Mouse (Mus musculus): ENCODE measurements around the gene Cct8. TPM values are rescaled to one million over a fixed set of nuclear protein-coding genes. Genes with fewer than 3 reads are reported as not detected.

The Cct8 gene
- 2.4 and 4.6 TPM in 2 replicates for polyA plus RNA-seq (2012; rRNA removed)

GRCm38 (mm10) chr16:87495716-87496447, at the start of gene Cct8:
Cct8 (minus strand) TSS chr16:87495873.
- H3K36me3 ChIP-seq (ENCODE audit: control insufficient read depth, insufficient read depth, low read length) = peaks cover 13% of the 10 kb centered on the region
- H3K27ac ChIP-seq (ENCODE audit: insufficient read depth, low read depth, low read length) = peak within 1 kb of the TSS; percentile 85
- TF ChIP-seq CTCF (IDR thresholded peaks at IDR 0.05; ENCODE audit: extremely low read depth, insufficient read length, insufficient replicate concordance, low read depth, low read length) (0 out of 2 replicates have a peak, but pooled peaks have one; percentile 3), POLR2A (IDR thresholded peaks at IDR 0.05; ENCODE audit: low read depth, low read length) (peak; percentile 60)
- no peaks in the 10 kb centered on the region; the same call in 1 of the 2 replicates for H3K4me1 ChIP-seq (ENCODE audit: control insufficient read depth, insufficient read depth, insufficient read length, low read length)
- WGBS = under 1% methylated on average over 48 of the region's 48 CpGs
- H3K27me3 ChIP-seq (ENCODE audit: control insufficient read depth, insufficient read depth, low read length) = no peaks in the 10 kb centered on the region
- H3K4me3 ChIP-seq (ENCODE audit: low read depth, low read length) = peak within 1 kb of the TSS; percentile 90

DNA sequence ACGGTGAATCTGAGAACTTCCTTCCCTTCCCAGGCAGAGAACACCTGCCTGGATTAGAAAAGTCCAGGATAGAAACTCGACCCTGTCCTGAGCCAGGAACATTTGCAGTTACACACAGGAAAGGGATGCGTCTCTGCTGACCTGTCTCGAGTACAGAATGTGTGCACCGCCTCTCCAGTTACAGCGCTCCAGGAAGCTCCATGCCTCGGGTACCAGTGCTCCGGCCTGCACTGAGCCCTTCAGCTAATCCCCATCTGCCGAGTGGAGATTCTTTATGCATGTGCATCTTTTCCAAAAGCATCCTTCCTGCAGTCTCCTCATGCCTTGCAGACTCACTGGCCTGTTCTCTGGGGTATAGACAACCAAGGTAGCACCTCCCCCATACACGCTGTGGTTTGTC, 33.1 kb upstream of the Cct8 start:
- H3K27ac ChIP-seq (ENCODE audit: insufficient read depth, low read depth, low read length) = no peak overlapping the region
- H3K36me3 ChIP-seq (ENCODE audit: control insufficient read depth, insufficient read depth, low read length) = no peaks in the 10 kb centered on the region
- H3K27me3 ChIP-seq (ENCODE audit: control insufficient read depth, insufficient read depth, low read length) = no peaks in the 10 kb centered on the region
- H3K4me1 ChIP-seq (ENCODE audit: control insufficient read depth, insufficient read depth, insufficient read length, low read length) = no peaks in the 10 kb centered on the region
- TF ChIP-seq POLR2A (IDR thresholded peaks at IDR 0.05; ENCODE audit: low read depth, low read length) (no peak), CTCF (IDR thresholded peaks at IDR 0.05; ENCODE audit: extremely low read depth, insufficient read length, insufficient replicate concordance, low read depth, low read length) (no peak)
- H3K4me3 ChIP-seq (ENCODE audit: low read depth, low read length) = no peak overlapping the region
- 67% methylated on average over 10 of the region's 10 CpGs for WGBS

DNA sequence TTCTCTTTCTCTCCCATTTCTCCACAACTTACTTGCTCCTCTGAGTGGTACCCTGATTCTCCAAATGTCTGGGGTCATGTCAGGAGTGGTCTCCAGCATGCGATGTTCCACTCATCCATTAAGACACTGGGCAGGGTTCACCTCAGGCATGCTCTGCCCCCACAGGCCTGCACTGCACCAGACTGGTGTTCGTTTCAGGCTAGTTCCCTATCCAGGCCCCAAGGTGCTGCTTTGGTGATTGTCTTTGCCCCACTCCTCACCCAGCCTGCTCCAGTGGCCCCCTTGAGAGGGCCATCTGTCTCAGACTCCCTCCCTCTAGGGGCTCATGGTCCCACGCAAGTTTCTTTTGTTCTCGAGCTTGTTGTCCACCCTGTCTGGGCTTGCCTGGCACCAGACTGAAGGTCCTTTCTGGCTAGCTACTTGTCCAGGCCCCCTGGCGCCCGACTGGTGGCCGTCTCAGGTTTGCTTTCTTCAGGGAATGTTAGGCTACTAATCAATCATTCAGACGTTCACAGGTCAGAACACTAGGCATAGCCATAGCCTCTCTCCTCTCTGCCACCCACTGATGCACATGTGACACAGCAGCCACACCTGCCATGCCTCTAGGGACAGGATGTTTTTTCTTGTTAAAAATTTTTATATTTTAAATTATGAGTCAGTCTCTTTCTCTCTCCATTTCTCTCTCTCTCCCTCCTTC, 32.0 kb upstream of the Cct8 start:
- H3K27me3 ChIP-seq (ENCODE audit: control insufficient read depth, insufficient read depth, low read length) = no peaks in the 10 kb centered on the region
- no peak for TF ChIP-seq CTCF (IDR thresholded peaks at IDR 0.05; ENCODE audit: extremely low read depth, insufficient read length, insufficient replicate concordance, low read depth, low read length)
- no peak for TF ChIP-seq POLR2A (IDR thresholded peaks at IDR 0.05; ENCODE audit: low read depth, low read length)
- no peaks in the 10 kb centered on the region for H3K4me1 ChIP-seq (ENCODE audit: control insufficient read depth, insufficient read depth, insufficient read length, low read length)
- no peak overlapping the region for H3K27ac ChIP-seq (ENCODE audit: insufficient read depth, low read depth, low read length)
- no peaks in the 10 kb centered on the region for H3K36me3 ChIP-seq (ENCODE audit: control insufficient read depth, insufficient read depth, low read length)
- no peak overlapping the region for H3K4me3 ChIP-seq (ENCODE audit: low read depth, low read length)
- 58% methylated on average over 8 of the region's 8 CpGs for WGBS

DNA sequence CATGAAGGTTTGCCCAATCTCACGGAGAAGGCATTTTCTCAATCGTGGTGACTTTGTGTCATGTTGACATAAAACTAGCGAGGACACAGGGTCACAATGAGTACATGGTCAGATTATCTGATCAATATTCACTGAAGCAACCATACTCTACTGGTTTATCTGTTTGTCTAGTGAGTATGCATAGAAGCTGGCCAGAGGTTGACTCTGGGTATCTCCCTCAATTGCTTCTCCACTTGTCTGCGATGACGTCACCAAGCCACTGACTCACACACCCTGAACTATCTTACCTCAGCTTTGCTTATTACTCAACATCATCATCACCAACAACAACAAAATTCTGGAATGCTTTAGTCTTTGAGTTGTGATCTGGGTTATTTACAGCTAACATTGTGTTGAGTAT, 28.6 kb upstream of the Cct8 start:
- Histone ChIP-seq H3K27me3 (ENCODE audit: control insufficient read depth, insufficient read depth, low read length) (no peaks in the 10 kb centered on the region), H3K4me1 (ENCODE audit: control insufficient read depth, insufficient read depth, insufficient read length, low read length) (no peaks in the 10 kb centered on the region), H3K36me3 (ENCODE audit: control insufficient read depth, insufficient read depth, low read length) (no peaks in the 10 kb centered on the region), H3K4me3 (ENCODE audit: low read depth, low read length) (no peak overlapping the region), H3K27ac (ENCODE audit: insufficient read depth, low read depth, low read length) (no peak overlapping the region)
- 46% methylated on average over 5 of the region's 5 CpGs for WGBS
- TF ChIP-seq POLR2A (IDR thresholded peaks at IDR 0.05; ENCODE audit: low read depth, low read length) (no peak), CTCF (IDR thresholded peaks at IDR 0.05; ENCODE audit: extremely low read depth, insufficient read length, insufficient replicate concordance, low read depth, low read length) (no peak)

DNA sequence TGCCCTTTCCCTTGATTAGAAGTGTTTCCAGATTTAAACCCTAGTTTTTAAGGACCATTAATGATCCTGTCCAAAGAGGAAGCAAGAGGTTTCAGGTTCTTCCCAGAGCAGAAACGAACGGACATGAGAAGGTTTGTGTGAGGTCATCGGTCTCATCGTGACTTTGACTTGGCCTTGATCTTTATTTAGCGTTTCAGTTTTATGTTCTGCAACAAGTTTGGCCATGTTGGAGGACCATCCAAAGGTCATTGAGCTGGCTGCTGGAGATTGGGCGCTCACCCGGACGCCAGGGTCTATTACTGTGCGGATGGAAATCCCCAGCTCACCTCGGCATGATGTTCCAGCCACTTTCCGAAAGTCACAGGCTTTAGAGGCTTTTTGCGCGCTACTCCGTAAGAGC, 16.7 kb upstream of the Cct8 start:
- Histone ChIP-seq H3K4me3 (ENCODE audit: low read depth, low read length) (no peak overlapping the region), H3K27me3 (ENCODE audit: control insufficient read depth, insufficient read depth, low read length) (no peaks in the 10 kb centered on the region), H3K4me1 (ENCODE audit: control insufficient read depth, insufficient read depth, insufficient read length, low read length) (no peaks in the 10 kb centered on the region), H3K27ac (ENCODE audit: insufficient read depth, low read depth, low read length) (no peak overlapping the region), H3K36me3 (ENCODE audit: control insufficient read depth, insufficient read depth, low read length) (no peaks in the 10 kb centered on the region)
- 89% methylated on average over 14 of the region's 14 CpGs for WGBS
- TF ChIP-seq CTCF (IDR thresholded peaks at IDR 0.05; ENCODE audit: extremely low read depth, insufficient read length, insufficient replicate concordance, low read depth, low read length) = no peak

DNA sequence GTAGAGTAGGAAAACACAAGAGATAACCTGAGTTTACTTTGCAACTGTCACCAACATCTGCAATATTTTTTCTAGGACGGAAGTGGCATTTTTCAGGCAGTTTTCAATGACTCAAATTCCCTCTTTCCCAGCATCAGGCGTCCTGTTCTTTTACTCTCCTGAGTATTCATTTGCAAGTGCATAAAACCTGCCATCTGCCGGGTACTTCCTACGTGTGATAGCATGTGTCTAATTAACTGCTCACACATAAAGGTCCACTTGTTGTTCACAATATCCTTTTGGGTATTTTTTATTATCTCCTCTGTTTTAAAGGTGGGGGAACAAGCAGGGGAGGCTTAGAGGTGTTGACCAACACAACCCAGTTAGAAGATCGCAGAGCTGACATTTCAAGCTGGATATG, 16.0 kb upstream of the Cct8 start:
- Histone ChIP-seq H3K27ac (ENCODE audit: insufficient read depth, low read depth, low read length) (no peak overlapping the region), H3K36me3 (ENCODE audit: control insufficient read depth, insufficient read depth, low read length) (no peaks in the 10 kb centered on the region), H3K4me1 (ENCODE audit: control insufficient read depth, insufficient read depth, insufficient read length, low read length) (no peaks in the 10 kb centered on the region), H3K27me3 (ENCODE audit: control insufficient read depth, insufficient read depth, low read length) (no peaks in the 10 kb centered on the region), H3K4me3 (ENCODE audit: low read depth, low read length) (no peak overlapping the region)
- TF ChIP-seq POLR2A (IDR thresholded peaks at IDR 0.05; ENCODE audit: low read depth, low read length) = no peak
- no peak for TF ChIP-seq CTCF (IDR thresholded peaks at IDR 0.05; ENCODE audit: extremely low read depth, insufficient read length, insufficient replicate concordance, low read depth, low read length)
- WGBS = 73% methylated on average over 5 of the region's 5 CpGs

DNA sequence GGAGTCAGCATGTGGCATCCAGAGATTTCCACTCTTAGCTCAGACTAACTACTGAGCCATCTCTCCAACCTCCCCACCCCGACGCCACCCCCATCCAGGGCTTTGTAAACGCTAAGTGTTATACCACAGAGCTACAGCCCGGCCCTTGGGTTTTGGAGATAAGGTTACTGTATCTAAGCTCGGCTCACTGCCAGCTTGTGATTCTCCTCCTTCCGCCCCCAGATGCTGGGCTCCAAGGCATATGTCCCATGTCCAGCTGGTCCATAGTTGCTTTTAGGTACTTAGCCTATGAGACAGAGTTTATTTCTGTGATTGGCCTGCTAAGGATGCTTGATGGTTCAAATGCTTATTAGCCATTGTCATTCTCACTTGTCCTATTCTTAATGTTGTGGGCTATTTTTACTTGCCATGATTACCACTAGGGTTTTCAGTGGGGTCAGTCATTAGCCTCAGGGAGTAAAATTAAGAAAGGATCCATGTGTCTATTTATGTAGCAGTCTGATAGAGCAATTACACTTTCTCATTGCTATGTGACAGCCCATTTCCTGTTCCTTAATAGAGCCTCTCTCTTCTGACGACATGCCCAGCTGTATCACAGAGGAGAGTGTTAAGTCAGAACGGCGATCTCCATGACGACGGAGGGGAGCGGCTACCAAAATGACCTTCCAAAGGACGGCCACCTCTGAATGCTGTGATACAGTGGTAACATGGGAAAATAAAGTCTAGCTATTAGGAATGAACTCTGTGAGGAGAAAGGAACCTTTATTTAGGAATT, 5.8 kb upstream of the Cct8 start:
- TF ChIP-seq POLR2A (IDR thresholded peaks at IDR 0.05; ENCODE audit: low read depth, low read length) (no peak), CTCF (IDR thresholded peaks at IDR 0.05; ENCODE audit: extremely low read depth, insufficient read length, insufficient replicate concordance, low read depth, low read length) (no peak)
- Histone ChIP-seq H3K4me3 (ENCODE audit: low read depth, low read length) (no peak overlapping the region), H3K4me1 (ENCODE audit: control insufficient read depth, insufficient read depth, insufficient read length, low read length) (no peaks in the 10 kb centered on the region), H3K36me3 (ENCODE audit: control insufficient read depth, insufficient read depth, low read length) (no peaks in the 10 kb centered on the region), H3K27ac (ENCODE audit: insufficient read depth, low read depth, low read length) (no peak overlapping the region), H3K27me3 (ENCODE audit: control insufficient read depth, insufficient read depth, low read length) (no peaks in the 10 kb centered on the region)
- WGBS = 16% methylated on average over 13 of the region's 13 CpGs
